Mouse (Mus musculus): ENCODE measurements around the gene Kat6b. TPM values are rescaled to one million over a fixed set of nuclear protein-coding genes. Genes with fewer than 3 reads are reported as not detected.

The Kat6b gene
- total RNA-seq, 2 experiments from 2014 or later: 17.2 to 22.3 TPM

GRCm38 (mm10) chr14:21682681-21683129 is 201.5 kb downstream of the Kat6b start:
- intact Hi-C loops (cut with DNase I; ENCODE audit: low total_unique reads): loop anchor here (10.0 kb wide), 1 partner anchor 172 kb away; no protein-coding TSS in a partner anchor
- no peak for DNase-seq

DNA sequence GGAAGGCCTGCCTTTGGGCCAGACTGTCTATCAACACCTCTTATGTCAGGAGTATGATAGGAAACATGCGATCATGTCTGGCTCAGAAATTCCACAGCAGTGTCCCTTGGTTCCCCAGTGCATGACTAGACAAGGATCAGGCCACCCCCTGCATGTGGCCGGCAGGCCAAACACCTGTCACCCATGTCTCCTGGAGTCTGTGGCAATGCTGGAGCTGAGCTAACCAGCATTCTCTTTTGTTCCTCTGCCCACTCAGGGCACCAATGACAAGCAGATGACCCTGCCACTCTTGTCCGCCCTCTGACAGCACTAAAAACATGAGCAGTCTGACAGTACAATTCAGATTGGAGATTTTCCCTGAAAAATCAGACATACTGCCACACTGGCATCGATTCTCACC is 202.6 kb downstream of the Kat6b start:
- DNase-seq: no peak
- intact Hi-C loops (cut with DNase I; ENCODE audit: low total_unique reads): loop anchor here (10.0 kb wide), 1 partner anchor 171 kb away; no protein-coding TSS in a partner anchor

GRCm38 (mm10) chr14:21685411-21686146 is 204.3 kb downstream of the Kat6b start:
- intact Hi-C loops (cut with DNase I; ENCODE audit: low total_unique reads): loop anchor here (10.0 kb wide), 1 partner anchor 169 kb away; no protein-coding TSS in a partner anchor
- DNase-seq: no peak

DNA sequence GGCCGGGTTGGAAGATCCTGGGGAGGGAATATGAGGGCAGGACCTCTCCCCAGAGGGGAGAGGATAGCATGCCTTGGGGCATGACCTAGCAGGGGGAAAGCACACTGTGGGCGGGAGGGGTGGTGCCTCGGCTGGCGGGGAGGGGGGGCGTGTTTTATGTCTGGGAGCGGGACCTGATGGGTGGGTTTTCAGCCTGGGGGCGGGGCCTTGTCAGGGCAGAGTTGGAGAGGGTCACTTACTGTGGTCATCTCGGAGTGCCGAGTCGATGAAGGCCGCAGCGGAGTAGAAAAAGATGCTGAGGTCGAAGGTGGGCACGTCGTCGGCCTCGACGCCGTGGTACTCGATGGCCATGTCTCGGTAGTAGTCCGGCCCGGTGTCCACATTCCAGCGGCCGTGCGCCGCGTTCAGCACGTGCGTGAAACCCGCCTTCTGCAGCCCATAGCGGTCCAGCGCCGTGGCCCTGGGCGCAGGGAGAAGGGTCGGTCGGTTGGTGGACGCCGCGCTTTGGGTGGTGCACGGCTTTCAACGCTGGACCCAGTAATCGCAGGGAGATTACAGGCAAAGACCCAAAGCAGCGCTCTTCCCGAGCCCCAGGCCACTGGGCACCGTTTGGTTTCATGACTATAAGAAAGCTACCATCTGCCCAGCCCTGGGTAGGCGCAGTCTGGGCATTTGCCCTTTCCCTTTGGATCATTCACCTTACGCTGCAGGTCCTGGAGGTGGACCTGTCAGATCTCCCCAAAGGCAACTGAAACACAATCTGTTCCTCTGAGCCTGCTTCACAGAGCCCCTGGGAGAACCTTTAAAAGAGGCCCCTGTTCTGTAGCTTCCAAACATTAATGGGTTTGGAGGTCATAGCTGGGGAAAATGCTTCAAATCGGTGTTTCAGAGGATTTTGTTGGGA is 205.4 kb downstream of the Kat6b start:
- intact Hi-C loops (cut with DNase I; ENCODE audit: low total_unique reads): loop anchor here (10.0 kb wide), 1 partner anchor 168 kb away; no protein-coding TSS in a partner anchor
- no peak for DNase-seq

DNA sequence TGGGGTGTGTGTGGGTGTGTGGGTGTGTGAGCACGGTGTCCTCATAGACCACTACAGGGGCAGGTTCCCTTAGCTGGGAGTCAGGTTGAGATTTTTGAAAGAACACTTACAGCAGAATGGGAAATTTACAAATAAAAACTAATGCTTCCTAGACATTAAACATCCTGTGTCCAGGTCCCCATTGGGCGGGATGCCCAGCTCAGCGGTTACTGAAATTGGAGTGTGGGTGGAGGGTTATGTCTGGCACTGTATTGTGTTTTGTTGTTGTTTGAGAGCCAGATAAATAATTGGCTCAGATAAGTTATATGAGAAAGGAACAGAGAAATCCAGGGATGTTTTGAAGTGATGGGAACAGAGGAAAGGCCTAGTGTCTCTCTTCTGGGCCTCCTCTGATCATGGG is 209.8 kb downstream of the Kat6b start:
- intact Hi-C loops (cut with DNase I; ENCODE audit: low total_unique reads): no loop called here

GRCm38 (mm10) chr14:21695020-21695419 is 213.8 kb downstream of the Kat6b start:
- intact Hi-C loops (cut with DNase I; ENCODE audit: low total_unique reads): loop anchor here (5.0 kb wide), 1 partner anchor 37 kb away; no protein-coding TSS in a partner anchor
- no peak for DNase-seq

More for the DNA sequence above, 209.8 kb downstream of the Kat6b start:
- DNase-seq: no peak

DNA sequence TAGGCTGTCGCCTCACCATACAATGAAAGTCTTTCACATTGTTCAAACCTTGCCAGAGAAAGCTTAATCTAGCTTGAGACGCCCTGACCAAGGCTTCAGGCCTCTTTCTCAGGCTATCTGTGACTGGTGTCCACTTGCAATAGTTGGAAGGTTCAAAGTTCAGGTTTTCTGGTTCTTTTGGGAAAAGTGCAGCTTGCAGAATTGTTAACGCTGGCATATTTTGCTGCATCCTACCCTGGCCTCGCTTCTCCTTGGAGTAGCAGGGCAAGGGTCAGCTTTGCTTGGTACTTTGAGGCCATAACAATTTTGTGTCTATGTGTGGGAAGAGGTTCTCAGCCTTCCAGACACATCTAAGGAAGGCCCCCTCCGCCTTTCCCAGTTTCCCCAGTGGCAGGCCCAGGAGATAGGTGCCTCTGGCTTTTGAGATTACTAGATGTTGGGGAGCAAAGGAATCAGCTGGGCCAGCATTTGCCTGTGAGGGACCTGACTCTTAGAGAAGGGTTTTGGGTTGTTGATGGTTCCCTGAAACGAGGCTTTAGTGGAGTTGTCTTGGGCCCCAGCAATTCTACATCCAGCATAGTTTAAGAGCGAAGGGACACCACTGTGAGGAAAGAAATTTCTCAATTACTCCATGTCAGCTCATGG is 215.1 kb downstream of the Kat6b start:
- DNase-seq: no peak
- intact Hi-C loops (cut with DNase I; ENCODE audit: low total_unique reads): loop anchor here (5.0 kb wide), 1 partner anchor 36 kb away; no protein-coding TSS in a partner anchor

GRCm38 (mm10) chr14:21702691-21703090 is 221.5 kb downstream of the Kat6b start:
- no peak for DNase-seq
- intact Hi-C loops (cut with DNase I; ENCODE audit: low total_unique reads): no loop called here

DNA sequence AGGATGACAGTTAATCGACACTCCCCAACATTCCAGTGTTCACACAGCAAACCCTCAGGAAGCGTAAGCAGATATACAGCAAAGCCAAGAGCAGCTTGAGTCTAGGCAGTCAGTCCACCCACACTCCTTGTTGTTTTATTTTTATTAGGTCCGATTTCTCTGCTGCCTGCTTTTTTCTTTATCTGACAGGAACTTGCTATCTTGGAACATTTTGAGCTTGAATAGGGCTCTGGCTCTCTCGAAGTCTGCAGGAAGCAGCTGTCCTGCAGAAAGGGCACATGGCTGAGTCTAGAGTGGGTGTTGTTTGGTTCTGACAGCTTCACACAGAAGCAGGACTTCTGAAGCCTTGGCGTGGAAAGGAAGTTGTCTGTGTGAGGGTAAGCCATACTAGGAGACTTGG is 222.0 kb downstream of the Kat6b start:
- no peak for DNase-seq
- intact Hi-C loops (cut with DNase I; ENCODE audit: low total_unique reads): no loop called here

DNA sequence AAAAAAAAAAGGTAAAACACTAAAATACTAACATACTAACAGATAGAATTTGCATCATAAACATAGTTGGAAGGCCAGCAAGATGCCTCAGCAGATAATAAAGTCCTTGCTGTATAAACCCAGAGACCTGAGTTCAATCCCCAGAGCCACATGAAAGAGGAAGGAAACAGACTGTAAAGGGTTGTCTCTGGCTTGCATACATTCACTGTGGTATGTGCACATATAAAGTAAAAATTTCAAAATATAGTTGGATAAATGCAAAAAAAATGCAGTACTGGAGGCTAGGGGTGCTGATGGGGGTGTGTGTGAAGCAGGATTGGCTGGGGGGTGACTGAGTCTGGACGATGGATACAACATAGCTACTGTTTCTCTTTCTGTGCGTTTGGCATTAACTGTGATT is 224.2 kb downstream of the Kat6b start:
- intact Hi-C loops (cut with DNase I; ENCODE audit: low total_unique reads): no loop called here
- DNase-seq: no peak

- DNase-seq: peak; percentile 47
- intact Hi-C loops (cut with DNase I; ENCODE audit: low total_unique reads): no loop called here
These were observed 225.7 kb downstream of the Kat6b start for GRCm38 (mm10) chr14:21706759-21707571.

DNA sequence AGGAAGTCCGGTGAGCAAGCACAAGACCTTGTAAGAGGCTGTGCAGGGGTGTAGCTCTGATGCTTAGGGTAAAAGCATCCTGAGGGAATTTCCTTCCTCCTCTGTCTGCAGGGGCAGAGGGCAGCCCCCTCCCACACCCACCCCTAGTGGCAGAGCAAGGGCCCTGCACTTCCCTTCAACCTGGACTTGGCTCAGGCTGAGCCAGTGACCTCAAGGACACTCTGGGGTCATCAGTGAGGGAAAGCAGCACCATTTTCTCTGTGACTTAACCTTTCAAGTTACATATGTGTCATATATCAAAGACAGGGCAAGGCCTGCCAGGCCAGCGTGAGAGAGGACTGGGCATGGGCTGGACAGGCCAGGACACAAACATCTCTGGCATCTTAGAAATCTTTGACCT is 228.3 kb downstream of the Kat6b start:
- no peak for DNase-seq

GRCm38 (mm10) chr14:21711231-21711630 is 230.0 kb downstream of the Kat6b start:
- intact Hi-C loops (cut with DNase I; ENCODE audit: low total_unique reads): no loop called here
- DNase-seq: no peak

More for the DNA sequence above, 228.3 kb downstream of the Kat6b start:
- intact Hi-C loops (cut with DNase I; ENCODE audit: low total_unique reads): no loop called here

- no peak for DNase-seq
- intact Hi-C loops (cut with DNase I; ENCODE audit: low total_unique reads): no loop called here
These were observed 233.3 kb downstream of the Kat6b start, which contains the start of gene Dupd1 for GRCm38 (mm10) chr14:21714486-21714885. Gene Dupd1, minus strand, starts transcription at chr14:21714576.

GRCm38 (mm10) chr14:21719646-21720383 is 238.6 kb downstream of the Kat6b start:
- no peak for DNase-seq
- intact Hi-C loops (cut with DNase I; ENCODE audit: low total_unique reads): no loop called here

DNA sequence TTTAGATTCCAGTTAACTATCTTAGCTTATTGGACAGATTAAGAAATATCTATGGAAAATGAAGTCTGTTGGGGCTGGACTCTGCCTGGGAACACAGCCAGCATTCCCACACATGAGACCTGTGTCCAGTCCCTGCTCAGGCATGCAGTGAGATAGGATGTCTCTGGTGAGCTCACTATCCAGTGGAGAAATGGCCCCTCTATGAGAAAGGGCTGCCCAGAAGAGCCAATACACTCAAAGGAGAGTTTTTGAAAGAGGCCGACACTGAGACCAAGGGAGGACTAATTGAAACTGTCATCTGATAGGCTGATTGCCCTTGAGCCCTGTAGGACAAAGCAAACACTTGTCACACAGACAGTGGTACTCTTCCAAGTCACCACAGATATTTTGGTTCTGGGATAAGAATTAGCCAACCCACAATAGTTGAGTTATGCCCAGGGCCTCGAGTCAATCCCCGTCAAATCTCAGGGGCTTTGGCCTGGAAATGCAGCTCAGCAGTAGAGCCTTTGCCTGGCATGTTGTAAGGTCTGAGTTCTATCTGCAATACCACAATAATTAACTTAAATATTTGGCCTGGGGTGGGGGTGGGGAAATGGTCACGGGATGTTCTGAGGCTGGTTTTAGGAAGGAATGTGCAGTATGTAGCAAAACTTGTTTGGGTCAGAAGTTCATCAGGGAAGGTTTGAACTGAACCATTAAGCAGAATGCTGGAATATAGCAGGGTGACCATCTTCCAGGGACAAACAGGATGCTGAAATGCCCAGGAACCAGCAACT is 239.4 kb downstream of the Kat6b start:
- intact Hi-C loops (cut with DNase I; ENCODE audit: low total_unique reads): no loop called here

More for the DNA sequence above, 239.4 kb downstream of the Kat6b start:
- DNase-seq: no peak
